Mouse (Mus musculus): Measurements from ENCODE around the gene Nemp1.
A peak's percentile ranks its signal among the peaks of the same experiment; 100 is the strongest.

Gene Nemp1

DNA sequence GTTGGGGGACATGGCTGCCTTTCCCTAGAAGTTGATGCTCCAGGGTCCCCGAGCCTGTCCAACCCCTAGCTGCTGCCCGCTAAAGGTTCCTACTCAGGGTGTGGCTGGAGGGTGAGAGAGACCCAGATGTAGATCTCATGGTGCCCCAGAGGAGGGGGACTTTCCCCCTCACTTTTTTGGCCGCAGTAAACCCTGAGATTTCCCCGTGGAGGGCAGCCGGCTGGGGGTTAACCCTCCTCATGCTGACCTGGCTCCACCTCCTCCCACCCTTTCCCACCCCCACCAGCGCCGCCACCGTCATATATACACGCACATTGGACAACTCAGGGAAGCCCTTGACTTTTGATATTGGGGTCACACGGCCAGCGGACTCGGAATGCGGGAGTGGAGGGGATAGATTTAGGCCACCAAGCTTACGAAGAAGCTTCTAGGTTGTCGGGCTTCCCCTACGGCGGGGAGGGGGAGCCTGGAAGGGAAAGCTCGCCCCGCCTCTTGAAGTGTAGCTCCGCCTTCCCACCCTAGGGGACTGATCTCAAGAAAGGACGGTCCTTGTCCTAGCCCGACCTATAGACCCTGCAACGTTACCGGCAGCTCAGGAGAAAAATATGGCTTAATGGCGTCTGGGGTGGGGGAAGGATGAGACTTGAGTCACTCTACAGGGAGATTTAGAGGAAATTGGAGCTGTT, 23.0 kb upstream of the Nemp1 start:
- peak; percentile 67 for DNase-seq (ENCODE audit: low read depth, low spot score)

DNA sequence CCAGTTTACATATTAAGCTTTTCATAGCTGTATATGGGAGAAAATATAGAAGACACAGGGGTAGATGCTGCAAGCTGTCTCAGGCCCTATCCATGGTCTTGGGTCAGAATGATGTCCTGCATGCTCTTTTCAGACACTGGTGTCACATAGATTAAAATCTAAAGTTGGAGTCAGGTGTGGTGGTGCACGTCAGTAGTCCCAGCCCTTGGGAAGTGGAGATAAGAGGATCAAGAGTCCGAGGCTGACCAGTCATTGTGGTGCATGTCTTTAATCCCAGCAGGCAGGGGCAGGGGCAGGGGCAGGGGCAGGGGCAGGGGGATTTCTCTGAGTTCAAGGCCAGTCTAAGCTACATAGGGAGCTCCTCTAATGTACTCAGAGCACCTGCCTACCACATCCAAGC, 20.9 kb upstream of the Nemp1 start:
- DNase-seq (ENCODE audit: low read depth, low spot score), result no peak

DNA sequence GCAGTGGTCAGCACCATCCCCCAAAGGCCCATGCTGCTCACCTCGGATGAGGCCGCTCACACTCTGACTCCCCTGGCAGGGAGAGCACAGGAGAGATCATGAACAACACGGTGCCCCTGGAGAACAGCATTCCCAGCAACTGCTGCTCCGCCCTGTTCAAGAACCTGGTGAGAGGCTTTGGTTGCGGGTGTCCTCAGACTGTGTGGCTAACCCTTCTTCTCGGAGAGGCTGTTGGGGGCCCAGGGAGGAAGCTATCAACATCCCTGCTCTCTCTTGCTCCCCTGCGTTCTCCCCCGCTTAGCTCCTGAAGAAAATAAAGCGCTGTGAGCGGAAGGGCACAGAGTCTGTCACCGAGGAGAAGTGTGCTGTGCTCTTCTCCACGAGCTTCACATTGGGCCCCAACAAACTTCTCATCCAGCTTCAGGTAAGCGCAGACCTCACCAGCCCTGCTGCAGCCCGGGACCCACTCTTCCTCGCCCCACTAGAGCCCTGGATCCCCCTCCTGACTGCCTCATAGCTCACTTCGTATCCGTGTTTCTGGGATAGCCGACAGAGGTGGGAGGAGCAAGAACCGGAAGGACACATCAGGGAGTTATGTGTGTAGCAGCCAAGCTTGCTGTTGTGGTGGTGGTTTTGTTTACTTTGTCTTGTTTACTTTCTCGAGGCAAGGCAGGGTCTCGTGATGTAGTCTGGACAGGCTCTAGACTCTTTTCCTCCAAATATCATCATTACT, 13.6 kb upstream of the Nemp1 start:
- peak; percentile 70 for DNase-seq (ENCODE audit: low read depth, low spot score)

DNA sequence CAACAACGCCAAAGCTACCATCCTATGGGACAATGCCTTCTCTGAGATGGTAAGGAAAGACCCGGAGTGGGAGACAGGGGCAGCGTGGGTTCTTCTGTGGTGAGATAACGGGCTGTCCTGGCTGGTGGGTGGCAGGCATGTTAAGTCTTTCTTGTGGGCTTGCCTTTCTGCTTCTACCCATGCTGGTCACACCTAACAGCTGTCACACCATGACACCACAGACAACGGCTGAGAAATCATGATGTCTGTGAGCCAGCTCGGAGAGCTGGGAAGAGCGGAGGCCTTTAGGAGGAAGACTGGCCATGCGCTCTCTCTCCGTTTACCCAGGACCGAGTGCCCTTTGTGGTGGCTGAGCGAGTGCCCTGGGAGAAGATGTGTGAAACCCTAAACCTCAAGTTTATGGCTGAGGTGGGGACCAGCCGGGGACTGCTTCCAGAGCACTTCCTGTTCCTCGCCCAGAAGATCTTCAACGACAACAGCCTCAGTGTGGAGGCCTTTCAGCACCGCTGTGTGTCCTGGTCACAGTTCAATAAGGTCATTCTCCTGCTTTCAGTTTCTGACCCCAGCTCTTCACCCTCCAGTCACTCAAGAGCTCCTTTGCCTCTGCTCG, 11.6 kb upstream of the Nemp1 start:
- DNase-seq (ENCODE audit: low read depth, low spot score), result no peak

DNA sequence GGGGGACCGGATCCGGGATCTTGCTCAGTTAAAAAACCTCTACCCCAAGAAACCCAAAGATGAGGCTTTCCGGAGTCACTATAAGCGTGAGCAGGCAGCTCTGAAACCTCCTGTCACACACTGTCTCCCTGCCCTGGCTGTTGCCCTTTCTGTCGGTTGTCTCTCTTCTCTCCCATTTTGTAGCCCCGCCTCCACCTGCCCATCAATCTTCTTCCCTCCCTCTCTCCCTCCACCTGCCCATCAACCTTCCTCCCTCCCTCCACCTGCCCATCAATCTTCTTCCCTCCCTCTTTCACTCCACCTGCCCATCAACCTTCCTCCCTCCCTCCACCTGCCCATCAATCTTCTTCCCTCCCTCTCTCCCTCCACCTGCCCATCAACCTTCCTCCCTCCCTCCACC, 9.1 kb upstream of the Nemp1 start:
- DNase-seq (ENCODE audit: low read depth, low spot score), result peak; percentile 62

DNA sequence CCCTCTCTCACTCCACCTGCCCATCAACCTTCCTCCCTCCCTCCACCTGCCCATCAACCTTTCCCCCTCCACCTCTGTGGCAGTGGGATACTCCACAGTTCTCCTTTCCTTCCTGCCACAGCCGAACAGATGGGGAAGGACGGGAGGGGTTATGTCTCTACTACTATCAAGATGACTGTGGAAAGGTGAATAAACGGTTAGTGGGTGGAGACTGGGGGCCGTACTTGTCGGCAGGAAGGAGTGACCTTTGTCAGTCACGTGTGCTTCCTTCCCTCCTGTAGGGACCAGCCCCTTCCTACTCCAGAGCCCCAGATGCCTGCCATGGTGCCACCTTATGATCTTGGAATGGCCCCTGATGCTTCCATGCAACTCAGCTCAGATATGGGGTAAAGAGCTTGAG, 8.6 kb upstream of the Nemp1 start:
- peak; percentile 92 for DNase-seq (ENCODE audit: low read depth, low spot score)

DNA sequence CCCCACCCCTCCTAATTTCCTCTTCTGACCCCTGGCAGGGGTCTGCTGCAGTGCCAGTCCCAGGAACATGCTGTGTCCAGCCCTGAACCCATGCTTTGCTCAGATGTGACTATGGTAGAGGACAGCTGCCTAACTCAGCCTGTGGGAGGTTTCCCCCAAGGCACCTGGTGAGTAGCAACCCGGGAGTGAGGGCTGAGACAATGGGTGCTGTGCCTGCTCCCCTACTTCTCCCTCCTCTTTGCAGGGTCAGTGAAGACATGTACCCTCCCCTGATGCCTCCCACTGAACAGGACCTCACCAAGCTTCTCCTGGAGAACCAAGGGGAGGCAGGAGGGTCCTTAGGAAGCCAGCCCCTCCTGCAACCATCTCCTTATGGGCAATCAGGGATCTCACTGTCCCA, 7.2 kb upstream of the Nemp1 start:
- DNase-seq (ENCODE audit: low read depth, low spot score), result no peak

DNA sequence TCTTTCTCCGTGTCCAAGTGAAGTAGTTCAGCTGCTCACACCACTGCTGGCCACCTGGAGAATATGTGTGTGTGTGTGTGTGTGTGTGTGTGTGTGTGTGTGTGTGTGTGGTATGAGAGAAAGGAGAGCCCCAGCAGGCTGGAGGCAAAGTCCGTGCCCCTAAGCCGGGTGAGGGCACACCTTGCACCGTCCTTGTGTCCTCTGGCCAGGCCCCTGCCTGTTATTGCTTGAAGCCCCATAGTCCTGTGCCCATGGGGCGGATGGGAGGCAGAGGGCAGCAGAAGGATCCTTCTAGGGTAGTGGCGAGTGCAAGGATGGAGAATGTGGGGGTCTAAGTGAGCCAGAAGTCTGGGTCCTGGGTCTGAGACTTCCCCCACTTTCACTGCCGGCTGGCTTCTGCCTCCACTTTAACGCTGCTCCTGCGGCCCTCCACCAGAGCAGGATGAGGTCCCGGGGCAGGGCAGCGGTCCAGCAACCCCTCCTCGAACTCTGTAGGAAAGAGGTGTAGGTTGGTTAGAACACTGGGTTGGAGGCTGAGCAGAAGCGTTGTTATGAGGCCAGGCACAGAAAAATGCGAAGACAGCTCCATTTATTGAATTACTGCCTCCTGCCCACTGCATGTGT, 5.3 kb upstream of the Nemp1 start:
- DNase-seq (ENCODE audit: low read depth, low spot score), result no peak

DNA sequence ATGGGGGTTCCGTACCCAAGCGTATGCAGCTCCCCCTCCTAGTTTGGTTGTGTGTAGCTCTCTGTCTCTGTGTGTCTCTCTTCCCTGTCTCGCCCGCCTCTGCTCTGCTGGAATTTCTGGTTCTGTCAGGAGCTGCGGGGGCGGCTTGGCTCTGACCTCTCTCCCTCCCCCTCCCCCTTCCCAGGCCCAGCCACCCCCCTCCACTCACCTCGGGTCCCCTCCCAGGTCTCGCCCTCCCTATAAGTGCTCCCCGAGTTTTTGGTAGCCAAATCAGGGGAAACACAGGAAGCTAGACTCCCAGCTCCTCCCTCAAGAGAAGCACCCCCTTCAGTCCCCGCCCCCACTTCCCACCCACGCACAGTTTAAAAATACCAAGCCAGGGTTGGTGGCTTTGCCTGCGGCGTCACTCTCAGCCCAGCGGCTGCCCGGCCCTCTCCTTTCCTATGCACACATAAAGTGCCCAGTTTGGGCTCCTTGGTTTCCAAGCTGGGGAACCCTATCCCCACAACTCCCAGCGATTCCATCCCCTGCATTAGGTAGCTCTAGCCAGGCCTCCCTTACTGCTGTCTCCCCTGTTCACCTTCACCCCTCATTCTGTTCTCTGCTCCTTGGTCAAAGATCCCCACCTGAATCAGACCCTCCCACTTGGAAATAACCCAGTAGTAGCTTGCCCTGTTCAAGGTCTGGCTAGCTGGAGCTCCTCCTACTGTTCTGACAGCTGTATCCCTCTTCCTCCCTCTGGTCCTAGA, 4.6 kb upstream of the Nemp1 start:
- DNase-seq (ENCODE audit: low read depth, low spot score), result peak; percentile 61

DNA sequence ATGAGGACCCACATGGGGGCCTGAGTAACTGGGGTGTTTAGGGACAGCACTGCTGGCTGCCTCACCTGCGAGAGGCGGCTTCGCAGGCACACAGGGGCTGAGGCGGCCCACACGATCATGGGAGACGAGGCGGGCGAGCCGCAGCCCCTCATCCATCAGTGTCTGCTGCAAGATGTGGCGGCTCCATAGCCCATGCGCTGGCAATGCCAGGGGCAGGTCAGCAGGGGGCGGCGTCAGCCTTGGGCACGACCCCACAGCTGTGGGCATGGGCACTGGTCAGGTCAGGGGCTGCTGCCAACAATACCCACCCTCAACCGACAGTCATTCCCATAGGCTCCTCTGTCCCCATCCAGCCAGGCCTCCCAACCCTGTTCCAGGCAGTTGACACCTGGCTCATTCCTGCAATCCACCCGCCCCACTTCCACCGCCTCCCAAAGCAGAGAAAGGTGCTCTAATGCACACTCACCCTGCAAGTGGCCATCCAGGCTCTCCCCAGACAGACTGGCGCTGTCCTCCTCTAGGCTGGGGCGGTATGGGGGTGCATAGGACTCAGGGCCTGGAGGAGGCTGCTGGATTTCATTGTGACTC, 3.9 kb upstream of the Nemp1 start:
- DNase-seq (ENCODE audit: low read depth, low spot score), result no peak

DNA sequence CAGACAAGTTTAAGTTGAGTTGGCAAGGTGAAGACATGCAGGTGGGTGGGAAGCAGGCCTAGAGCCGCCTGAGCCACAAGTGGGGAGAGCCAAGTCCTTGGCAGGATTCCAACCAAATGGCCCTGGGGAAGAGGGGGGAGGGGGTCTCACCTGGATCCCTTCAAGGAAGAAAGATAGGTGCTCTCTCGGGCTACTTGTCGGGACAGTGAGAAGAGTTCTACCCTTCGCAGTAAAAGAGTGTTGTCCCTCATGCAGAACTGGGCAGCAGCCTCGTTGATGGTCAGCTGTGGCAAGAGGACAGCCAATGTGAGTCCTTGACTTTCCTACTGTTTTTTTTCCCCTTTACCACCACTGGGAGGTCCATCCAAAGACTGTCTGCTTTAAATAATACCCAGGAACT, 3.1 kb upstream of the Nemp1 start:
- no peak for DNase-seq (ENCODE audit: low read depth, low spot score)

DNA sequence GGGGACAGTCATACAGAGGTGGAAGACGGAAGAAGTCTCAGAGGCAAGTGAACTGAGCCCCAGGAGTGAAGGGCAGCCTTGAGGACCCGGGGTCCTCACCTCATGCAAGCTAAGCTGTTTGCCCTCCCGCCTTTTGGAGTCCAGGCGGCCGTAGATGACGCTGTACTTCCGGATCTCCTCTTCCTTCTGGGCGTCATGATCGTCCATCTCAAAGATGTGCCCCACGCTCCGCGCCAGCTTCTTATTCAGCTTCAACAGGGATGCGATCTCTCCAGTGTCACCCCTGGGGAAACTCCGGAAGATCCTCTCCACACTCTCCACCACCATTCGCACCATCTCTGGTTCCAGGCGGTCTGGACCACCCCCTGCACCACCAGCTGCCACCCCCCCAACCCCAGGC, 2.5 kb upstream of the Nemp1 start:
- no peak for DNase-seq (ENCODE audit: low read depth, low spot score)

DNA sequence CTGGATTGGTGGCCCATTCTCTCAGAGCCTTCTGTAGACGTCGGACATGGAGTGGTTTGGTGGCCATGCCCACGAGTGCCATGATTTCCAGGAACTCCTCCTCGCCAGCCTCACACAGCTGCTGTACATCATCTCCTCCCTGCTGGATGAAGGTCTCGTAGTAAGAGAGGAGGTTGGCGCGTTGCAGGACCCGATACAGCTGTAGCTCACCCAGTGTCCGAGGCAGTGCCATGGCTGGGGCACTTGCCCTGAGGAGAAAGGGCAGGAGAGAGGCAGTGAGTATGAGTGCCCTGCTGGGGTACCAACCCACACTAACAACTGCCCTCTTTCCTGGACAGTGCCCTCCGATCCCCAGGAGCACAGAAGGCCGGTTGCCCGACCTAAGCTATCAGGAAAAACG, 1.8 kb upstream of the Nemp1 start:
- no peak for DNase-seq (ENCODE audit: low read depth, low spot score)

DNA sequence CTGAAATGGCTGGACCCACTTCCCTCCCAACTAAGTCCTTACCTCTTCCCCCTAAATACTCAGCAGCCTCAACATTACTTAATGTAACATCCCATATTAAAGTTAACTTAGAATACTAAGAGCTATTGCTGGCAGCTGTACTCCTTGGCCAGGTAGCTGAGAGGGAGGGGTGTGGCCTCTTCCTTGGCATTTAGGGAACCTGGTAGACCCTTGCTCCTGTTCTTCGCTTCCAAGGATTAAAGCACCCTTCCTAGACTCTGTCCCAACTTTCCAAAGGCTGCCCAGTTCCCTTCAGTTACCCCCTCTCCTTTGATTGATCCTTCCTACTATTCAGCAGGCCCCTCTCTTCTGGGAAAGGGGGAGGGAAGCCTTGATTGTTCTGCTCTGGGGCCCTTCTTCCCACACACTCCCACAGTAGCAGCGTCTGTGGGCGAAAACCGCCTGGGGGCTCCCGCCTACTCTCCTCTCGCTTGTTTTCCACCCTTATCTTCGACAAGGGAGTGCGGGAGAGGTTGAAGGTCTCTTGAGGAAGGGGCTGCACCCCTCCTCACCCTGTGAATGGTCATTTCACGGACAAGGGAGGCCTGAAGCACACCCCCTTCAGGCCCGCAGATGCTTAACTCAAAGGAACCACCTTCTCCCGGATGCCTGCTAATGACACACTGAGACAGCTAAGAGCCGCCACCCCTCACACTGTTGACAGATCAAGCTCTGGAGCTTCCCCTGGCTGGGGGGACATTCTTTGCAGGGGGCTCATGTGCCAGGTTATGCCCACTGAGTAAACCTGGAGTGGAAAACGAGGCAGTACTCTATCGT, 1.1 kb upstream of the Nemp1 start:
- peak; percentile 38 for DNase-seq (ENCODE audit: low read depth, low spot score)

DNA sequence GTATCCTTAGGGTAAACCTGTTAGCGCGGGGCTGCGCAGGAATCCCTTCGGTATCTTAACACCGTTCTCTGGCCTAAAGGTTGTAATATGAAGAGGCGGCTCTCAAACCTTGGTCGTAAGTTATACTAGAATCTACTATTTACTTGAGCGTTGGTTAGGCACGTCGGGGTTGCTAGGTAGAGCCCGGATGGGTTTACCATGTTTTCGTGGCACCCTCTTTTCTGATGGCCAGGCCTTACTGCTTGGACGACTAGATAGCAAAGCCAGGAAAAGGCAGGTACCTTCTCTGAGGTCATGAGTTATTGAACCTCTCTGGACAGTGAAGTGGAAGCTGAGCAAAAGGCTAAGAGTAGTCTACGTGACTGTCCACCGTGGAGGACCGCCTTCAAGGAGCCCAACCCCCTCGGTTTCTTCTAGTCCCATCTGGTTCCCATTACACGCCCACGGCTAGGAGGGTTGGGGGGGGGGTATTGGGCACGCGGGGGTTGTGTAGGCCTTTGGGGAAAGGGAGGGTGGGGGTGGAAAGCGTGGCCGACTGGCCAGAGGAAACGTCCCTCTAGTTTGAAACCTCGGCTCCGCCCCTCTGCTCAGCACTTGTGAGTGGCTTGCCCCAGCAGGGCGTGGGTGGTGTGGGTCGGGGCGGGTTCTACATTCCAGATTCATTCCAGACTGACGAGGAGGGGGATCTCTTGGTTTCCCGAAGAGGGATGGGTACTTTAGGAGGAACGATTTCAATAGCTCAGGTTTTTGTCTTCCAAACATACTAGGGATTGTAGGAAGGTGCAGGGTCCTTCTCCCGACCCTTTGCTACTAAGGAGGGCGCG, 780 bp downstream of the Nemp1 start:
- DNase-seq (ENCODE audit: low read depth, low spot score), result peak; percentile 93

DNA sequence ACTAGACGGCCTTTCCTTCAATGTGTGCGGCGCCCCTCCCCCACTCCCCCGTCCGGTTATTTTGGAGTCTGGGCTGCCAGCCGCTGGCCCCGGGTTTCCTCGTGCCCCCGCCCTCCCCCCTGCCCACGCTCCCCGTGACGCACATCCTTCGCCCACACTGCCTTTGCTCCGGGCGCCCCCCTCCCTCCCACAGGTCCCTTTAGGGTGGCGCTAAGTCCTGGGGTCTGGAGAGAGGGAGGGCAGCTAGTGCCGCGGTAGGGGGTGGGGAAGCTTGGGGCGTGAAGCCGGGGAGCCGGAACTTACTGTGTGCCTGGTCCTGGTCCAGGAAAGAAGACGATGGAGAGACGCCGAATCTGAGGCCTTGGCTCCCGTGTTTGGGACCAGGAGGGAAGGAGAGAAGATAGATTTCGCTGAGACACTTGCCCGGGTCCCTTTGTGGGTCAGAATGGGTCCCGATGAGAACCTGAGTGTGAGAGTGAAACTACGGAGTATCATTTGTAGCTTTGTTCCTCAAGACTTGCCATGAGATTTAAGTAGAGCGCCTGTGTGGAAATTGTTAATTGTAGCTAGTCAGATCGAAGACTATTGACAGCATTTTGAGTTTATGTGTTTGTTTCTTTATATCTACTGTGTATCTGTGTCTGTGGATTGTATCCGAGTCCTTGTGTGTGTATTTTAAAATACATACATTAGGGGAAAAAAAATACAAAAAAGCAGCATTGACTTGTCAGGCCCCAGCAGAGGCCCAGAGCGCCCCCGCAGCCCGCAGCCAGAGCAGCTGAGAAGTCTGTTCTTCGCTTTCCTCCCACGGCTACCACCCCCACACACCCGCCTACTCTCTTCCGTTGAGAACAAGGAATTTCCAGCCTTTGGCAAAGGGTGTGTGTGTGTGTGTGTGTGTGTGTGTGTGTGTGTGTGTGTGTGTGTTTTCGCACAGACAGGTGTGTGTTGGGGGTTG, 1.7 kb downstream of the Nemp1 start, which contains the start of gene Nab2:
Gene Nab2, minus strand, starts transcription at position 476 of the 958 bp plus-strand sequence.
- peak; percentile 71 for DNase-seq (ENCODE audit: low read depth, low spot score)

DNA sequence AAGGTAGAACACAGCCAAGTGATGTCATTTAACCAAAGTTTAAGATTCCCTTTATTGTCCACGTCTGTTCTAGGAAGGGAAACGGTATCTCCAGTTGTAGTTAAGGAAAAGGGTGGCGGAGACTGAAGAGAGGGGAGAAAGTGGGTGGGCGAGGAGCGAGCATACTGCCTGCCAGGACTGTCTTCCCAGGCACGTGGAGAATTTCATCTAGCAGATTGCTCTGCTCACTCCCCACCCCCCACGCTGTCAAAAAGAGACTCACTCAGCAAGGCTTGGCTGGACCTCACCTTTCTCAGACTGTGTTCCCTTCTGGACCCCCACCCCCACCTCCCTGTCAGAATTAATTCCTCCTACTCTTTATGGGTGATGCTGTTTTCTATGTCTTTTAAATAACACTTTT, 2.5 kb downstream of the Nemp1 start:
- DNase-seq (ENCODE audit: low read depth, low spot score), result no peak

DNA sequence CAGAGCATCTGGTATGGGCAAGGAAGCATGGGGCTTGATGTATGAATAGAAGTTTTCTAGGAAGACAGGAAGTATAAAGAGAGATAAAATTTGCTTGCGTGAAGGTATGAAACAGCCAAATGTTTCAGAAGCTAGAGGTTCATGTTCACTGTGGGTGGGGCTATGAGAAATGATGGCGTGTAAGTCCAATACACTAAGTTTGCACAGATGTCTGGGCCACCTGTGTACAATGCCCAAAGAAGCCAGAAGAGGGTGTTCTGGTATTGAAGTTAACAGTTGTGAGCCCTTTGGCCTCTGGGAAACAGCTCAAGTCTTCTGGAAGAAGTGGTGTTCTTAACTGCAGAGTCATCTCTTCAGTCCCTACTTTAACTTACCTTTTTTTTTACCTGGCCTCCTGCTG, 3.5 kb downstream of the Nemp1 start:
- peak; percentile 29 for DNase-seq (ENCODE audit: low read depth, low spot score)

Data from ES-CJ7 (cell line).